Mouse (Mus musculus): ENCODE measurements around the gene Mmp21.
"Not testable (repeated sequence)": the region's sequence is repeated elsewhere in the genome, so short reads cannot be mapped to it uniquely, and the experiment has no call there.

The Mmp21 gene

DNA sequence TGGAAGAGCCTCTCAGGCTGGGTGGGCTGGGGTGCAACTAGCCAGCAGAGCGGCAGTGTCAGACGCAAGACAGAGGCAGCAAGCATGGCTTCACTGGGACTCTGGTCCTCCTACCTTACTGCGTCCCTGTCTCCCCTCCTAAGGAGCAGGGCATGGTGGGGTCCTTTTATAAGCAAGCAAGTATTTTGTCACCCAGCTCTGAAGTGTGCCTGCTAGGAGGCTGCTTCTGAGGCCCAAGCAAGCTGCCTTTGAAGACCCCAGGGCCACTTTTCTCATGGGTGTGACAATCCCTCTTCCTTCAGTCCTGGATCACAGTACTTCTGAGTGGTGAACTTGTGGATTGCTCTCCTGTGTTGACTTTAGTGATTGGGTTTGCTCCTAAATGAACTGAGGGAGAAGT, at the start of gene Mmp21:
Gene Mmp21, minus strand, starts transcription at position 101 of the 400 bp plus-strand sequence.
- no peak for DNase-seq (ENCODE audit: low read depth in 1 of 2, low spot score in 2 of 2)

DNA sequence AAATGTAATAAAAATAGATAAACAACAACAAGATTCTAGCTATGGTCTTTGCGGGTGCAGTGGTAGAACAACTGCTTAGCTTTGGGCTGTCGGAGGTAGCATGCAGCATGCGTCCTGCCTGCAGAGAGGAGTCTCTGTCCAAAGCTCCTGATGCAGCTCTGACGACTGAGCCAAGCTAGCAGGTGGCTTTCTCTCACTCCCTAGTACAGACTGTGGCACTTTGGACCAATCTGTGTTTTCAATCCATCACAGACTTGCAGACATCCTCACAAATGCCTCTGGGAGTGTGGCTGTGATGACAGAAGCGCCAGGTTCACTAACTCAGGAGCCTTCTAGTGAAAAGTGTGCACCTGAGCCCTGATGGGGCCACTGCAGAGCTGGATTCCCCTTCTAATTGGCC, 49.5 kb upstream of the Mmp21 start:
- DNase-seq (ENCODE audit: low read depth in 1 of 2, low spot score in 2 of 2) = no peak

DNA sequence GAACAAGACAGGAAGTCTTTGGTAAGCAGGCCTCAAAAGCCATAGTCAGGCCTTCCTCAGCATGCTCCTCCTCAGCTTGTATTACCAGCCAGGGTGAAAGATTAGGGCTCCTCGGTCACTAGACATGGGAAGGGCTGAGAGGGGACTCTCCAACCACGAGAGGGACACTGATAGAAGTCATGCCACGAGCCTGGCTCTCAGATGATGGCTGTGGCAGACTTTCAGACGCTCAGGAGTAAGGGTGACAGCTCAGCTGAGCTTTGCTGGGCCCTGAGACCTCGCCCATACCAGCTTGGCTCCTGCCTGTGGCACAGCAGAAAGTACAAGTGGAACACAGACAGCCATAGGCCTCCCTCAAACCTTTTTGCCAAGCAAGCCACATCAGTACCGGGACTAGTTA, 47.2 kb upstream of the Mmp21 start:
- DNase-seq (ENCODE audit: low read depth in 1 of 2, low spot score in 2 of 2) = no peak

DNA sequence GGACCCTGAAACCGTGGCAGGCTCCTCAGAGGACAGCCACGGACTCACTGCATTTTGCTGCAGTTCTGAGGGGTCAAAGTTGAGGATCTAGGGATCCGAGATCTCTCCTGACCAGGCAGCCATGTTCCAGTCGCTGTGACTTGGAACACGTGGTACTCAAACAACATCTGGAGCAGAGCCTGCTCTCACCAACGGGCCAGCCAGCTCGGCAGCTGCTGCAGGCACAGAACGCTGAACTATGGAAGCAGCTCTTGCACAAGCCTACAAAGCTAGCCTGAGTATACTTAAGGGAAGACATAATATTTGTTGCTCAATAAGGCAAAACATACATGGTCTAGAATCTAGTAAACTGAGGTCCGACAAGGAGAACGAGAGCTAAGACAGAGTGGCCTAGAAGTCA, 45.7 kb upstream of the Mmp21 start:
- no peak for DNase-seq (ENCODE audit: low read depth in 1 of 2, low spot score in 2 of 2)

- no peak for DNase-seq (ENCODE audit: low read depth in 1 of 2, low spot score in 2 of 2)
Measured at GRCm38 (mm10) chr7:133724844-133725243, 45.0 kb upstream of the Mmp21 start.

- DNase-seq (ENCODE audit: low read depth in 1 of 2, low spot score in 2 of 2) = no peak
Measured at GRCm38 (mm10) chr7:133720616-133721015, 40.8 kb upstream of the Mmp21 start.

DNA sequence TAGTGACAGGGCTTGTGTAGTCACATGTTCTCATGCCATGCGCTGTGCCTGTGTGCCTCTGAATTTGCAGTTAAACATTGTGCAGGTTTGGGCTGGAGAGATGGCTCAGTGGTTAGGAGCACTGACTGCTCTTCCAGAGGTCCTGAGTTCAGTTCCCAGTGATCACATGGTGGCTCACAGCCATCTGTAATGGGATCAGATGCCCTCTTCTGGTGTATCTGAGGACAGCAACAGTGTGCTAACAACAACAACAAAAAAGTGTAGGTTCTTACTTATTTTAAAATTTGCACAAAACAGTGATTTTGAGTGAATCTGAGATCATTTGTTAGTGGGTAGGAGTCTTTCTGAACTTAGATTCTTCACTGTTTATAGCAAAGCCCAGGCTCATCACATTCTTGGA, 38.7 kb upstream of the Mmp21 start:
- no peak for DNase-seq (ENCODE audit: low read depth in 1 of 2, low spot score in 2 of 2)

GRCm38 (mm10) chr7:133715387-133715786, 35.5 kb upstream of the Mmp21 start:
- no peak for DNase-seq (ENCODE audit: low read depth in 1 of 2, low spot score in 2 of 2)

DNA sequence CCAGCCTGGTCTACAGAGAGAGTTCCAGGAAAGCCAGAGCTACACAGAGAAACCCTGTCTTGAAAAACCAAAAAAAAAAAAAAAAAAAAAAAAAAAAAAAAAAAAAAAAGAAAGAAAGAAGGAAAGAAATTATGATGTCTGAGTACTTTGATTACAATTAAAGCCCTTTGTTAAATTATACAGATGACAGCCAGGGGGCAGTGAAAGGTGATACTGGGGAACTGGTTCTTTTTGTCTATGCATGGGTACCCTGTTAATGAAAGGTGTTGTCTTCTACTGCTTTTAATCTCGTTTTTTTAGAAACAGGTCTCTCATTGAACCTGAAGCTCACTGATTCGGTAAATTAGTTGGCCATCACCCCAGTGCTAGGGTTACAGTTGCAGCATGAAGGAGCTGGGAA, 27.4 kb upstream of the Mmp21 start:
- no peak for DNase-seq (ENCODE audit: low read depth in 1 of 2, low spot score in 2 of 2)

DNA sequence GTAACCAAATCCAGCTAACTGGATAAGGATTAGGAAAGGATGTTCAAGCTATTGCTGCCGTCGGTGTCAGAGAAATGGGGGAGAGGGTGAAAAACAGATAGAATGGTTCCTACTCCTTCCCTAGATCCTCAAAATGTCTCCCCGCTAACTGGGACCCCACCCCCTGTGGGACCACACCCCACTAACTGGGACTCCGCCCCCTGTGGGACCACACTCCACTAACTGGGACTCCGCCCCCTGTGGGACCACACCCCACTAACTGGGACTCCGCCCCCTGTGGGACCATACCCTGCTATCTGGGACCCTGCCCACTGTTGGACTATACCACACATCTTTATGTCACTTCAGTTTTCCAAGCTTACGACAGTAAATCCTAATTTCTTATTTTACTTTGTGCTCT, 24.0 kb upstream of the Mmp21 start:
- DNase-seq (ENCODE audit: low read depth in 1 of 2, low spot score in 2 of 2) = no peak

- no peak for DNase-seq (ENCODE audit: low read depth in 1 of 2, low spot score in 2 of 2)
Measured at GRCm38 (mm10) chr7:133702333-133702732, 22.5 kb upstream of the Mmp21 start.

DNA sequence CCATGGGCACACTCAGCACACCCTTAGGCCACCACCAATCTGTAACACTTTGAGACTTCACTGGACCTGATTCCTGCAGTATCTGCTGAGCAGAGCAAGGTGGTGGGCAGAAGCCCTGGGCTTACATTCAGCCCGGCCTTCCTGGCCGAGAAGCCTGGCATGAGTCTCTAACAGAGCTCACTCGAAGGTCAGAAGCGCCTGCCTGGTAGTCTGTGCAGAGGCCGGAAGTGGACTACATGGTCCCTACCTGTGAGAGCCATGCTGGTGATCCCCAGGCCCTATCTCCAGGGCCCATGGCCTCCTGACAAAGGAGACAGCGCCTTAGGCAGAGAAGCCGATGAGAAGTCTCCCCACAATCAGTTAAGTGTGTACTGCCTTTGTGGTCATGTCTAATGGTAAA, 21.5 kb upstream of the Mmp21 start:
- DNase-seq (ENCODE audit: low read depth in 1 of 2, low spot score in 2 of 2) = no peak

- DNase-seq (ENCODE audit: low read depth in 1 of 2, low spot score in 2 of 2) = no peak
Measured at GRCm38 (mm10) chr7:133699885-133700284, 20.0 kb upstream of the Mmp21 start.

DNA sequence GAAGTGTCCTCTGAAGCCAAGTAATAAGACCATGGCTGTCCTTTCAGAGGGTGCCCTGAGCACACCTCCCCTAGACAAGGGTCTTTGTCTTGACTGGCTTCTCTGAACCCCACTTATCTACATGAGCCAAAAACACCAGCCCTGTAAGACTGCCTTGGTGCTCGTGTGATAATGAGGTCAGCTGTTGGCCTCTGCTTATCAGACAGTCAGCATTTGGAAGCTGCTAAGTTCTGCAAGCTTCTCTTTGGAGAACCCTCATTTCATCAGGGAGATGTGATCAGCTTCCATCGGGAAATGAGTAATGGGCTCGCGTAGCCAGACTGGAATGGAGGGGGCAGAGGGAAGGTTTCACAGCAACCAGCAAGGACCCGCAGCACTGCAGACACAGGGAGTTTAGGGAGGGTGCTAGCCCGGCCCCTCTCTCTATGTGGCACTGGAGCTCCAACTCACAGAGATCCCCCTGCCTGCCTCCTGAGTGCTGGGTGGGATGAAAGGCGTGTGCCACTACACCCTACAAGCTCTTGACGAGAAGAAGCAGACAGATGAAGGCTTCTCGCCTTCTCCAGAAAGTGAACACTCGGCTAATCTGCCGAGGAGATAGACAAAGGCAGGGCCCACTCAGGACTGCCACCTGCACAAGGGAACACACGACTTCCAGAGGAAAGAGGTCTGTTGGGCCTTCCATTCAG, 18.3 kb upstream of the Mmp21 start:
- no peak for DNase-seq (ENCODE audit: low read depth in 1 of 2, low spot score in 2 of 2)

DNA sequence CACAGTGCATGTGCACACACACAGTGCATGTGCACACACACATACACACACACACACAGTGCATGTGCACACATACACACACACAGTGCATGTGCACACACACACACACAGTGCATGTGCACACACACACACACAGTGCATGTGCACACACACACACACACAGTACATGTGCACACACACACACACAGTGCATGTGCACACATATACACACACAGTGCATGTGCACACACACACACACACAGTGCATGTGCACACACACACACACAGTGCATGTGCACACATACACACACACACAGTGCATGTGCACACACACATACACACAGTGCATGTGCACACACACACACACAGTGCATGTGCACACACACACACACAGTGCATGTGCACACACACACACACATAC, 5.8 kb upstream of the Mmp21 start:
- not testable (repeated sequence) for DNase-seq (ENCODE audit: low read depth in 1 of 2, low spot score in 2 of 2)

DNA sequence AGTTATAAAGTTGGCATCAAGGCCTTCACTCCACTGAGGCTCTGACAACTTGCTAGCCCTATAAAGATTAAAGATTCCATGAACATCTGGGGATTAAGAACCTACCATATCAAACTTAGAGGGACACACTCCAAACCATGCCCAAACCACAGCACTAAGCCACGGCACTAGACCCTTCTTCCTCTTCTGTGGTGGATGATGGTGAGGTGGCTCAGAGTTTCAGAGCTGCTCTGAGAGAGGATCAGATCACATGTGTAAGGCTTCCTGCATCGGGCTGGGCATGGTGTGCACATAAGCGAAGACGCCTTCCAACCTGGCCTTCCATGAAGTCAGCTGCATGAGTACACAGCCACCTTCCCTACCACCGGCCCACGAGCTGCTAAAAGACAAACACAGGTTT, 4.8 kb upstream of the Mmp21 start:
- DNase-seq (ENCODE audit: low read depth in 1 of 2, low spot score in 2 of 2) = no peak

DNA sequence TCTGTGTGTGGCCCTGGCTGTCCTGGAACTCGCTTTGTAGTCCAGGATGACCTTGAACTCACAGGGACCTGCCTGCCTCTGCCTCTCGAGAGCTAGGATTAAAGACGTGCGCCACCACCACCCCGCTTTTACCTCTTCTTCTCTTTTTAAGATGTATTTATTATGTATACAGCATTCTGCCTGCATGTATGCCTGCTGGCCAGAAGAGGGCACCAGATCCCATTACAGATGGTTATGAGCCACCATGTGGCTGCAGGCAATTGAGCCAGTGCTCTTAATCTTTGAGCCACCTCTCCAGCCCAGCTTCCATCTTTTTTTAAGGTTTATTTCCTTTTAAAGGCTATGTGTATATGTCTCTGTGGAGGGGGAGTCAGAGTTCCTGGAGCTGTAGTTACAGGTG, 4.2 kb upstream of the Mmp21 start:
- DNase-seq (ENCODE audit: low read depth in 1 of 2, low spot score in 2 of 2) = no peak

- DNase-seq (ENCODE audit: low read depth in 1 of 2, low spot score in 2 of 2) = no peak
Measured at GRCm38 (mm10) chr7:133683626-133684025, 3.8 kb upstream of the Mmp21 start.

- DNase-seq (ENCODE audit: low read depth in 1 of 2, low spot score in 2 of 2) = no peak
Measured at GRCm38 (mm10) chr7:133679439-133679838, 422 bp downstream of the Mmp21 start.

DNA sequence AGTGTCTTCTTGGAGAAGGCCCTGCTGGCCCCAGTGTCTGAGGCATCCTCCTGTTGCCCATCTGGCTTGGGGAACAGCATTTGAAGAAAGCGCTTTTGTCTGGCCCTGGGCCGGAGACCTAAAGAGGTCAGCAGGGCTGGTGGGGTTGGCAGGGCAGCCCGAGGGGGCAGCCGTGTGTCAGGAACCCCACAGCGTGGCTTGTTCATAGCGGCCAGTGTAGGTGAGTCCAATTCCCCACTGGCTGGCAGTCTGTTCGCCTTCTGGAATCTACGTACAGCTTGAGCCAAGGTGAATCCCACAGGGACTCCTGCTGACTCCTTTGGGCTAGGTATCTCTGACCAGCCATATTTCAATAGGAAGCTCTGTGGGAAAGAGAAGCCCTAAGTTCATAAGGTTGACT, 1.1 kb downstream of the Mmp21 start:
- DNase-seq (ENCODE audit: low read depth in 1 of 2, low spot score in 2 of 2) = no peak

DNA sequence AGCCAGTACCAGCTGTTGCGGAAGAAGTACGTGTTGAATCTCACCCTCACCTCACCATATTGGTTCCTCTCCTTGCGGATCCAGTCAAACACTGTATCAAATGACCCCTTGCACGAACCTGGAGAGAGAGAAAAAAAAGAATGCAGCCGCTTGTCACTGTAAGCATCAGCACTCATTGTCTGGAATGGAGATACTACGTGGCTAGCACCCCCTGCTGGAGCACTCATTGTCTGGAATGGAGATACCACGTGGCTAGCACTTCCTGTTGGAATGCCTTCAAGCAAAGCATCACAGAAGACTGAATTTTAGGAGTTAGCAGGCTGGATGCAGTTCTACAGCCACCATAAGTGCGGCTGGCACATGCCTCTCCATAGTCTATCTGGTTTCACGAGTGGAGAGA, 3.9 kb downstream of the Mmp21 start:
- DNase-seq (ENCODE audit: low read depth in 1 of 2, low spot score in 2 of 2) = no peak

DNA sequence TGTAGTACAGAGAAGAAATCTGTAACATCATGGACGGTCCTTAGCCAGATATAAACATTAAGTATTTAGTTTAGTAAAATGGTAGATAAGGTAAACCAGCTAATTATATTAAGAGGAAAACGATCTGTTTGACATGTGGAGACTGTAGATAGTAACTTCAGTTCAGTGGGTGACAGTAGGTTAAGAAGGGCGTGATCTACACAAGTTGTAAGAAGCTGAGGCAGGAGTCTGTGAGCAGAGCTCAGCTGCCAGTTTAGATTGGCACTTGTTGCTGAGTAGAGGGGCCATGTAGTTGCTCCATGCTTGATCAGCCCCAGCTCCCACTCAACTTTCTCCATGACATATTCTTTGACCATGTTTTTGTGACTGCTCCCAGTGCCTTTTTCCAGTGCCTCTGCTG, 9.0 kb downstream of the Mmp21 start:
- no peak for DNase-seq (ENCODE audit: low read depth in 1 of 2, low spot score in 2 of 2)

- DNase-seq (ENCODE audit: low read depth in 1 of 2, low spot score in 2 of 2) = no peak
Measured at GRCm38 (mm10) chr7:133669946-133670345, 9.9 kb downstream of the Mmp21 start.

GRCm38 (mm10) chr7:133669071-133669470, 10.8 kb downstream of the Mmp21 start:
- no peak for DNase-seq (ENCODE audit: low read depth in 1 of 2, low spot score in 2 of 2)
